Mouse (Mus musculus) embryonic facial prominence, embryonic 15.5 days (tissue): ENCODE measurements around the gene Mark2. TPM values are rescaled to one million over a fixed set of nuclear protein-coding genes. Genes with fewer than 3 reads are reported as not detected.

Experiments used
- ATAC-seq: fragments of 200-750 bp; cut with Nextera tagmentation; 2 replicates; pipeline ENCODE4 v1.8.0; 2017; ENCODE audit warnings: low read depth, moderate TSS enrichment; ENCODE audit not compliant: insufficient number of reproducible peaks, low FRiP score, low TSS enrichment
- H3K27ac ChIP-seq: fragments of 300-500 bp; sonication (generic); replicated peaks from 2 replicates; pipeline ENCODE4 v1.5.1; 2015; ENCODE audit warnings: mild to moderate bottlenecking, inconsistent platforms
- H3K27me3 ChIP-seq: fragments of 300-500 bp; sonication (generic); 2 replicates; pipeline ENCODE4 v1.6.1; 2015; ENCODE audit warnings: inconsistent platforms
- H3K36me3 ChIP-seq: fragments of 300-500 bp; sonication (generic); 2 replicates; pipeline ENCODE4 v1.6.1; 2015; ENCODE audit warnings: mild to moderate bottlenecking, inconsistent platforms
- H3K4me1 ChIP-seq: fragments of 300-500 bp; sonication (generic); 2 replicates; pipeline ENCODE4 v1.6.1; 2015; ENCODE audit warnings: inconsistent platforms
- H3K4me2 ChIP-seq: fragments of 300-500 bp; sonication (generic); replicated peaks from 2 replicates; pipeline ENCODE4 v1.6.1; 2015; ENCODE audit warnings: mild to moderate bottlenecking, inconsistent platforms
- H3K4me3 ChIP-seq: fragments of 300-500 bp; sonication (generic); replicated peaks from 2 replicates; pipeline ENCODE4 v1.5.1; 2015; ENCODE audit warnings: mild to moderate bottlenecking, inconsistent platforms
- H3K9ac ChIP-seq: fragments of 300-500 bp; sonication (generic); 2 replicates; pipeline ENCODE4 v1.6.1; 2015; ENCODE audit warnings: inconsistent platforms
- H3K9me3 ChIP-seq: fragments of 300-500 bp; sonication (generic); replicated peaks from 2 replicates; pipeline ENCODE4 v1.6.1; 2016; ENCODE audit warnings: inconsistent platforms
- WGBS: fragments of 180-500 bp; shearing (Covaris S2); methylation state at CpG from one replicate; pipeline ENCODE4 v1.1.7; 2015; 5-methylcytosine and 5-hydroxymethylcytosine counted together
- polyA plus RNA-seq: library from polyadenylated mRNA; unstranded; fragments of >200 nt; fragmentation: Nextera tagmentation; extraction: Ambion mirVana; gene quantifications from 2 replicates; pipeline ENCODE4 v1.2.1, GENCODE M21; 2015

Gene Mark2
- polyA plus RNA-seq, 1 experiment from 2014 or later = 60.2 TPM

GRCm38 (mm10) chr19:7306968-7307367 is 34.7 kb downstream of the Mark2 start:
- Histone ChIP-seq H3K4me1 (peaks cover 70% of the 10 kb centered on the region), H3K36me3 (no peaks in the 10 kb centered on the region), H3K9ac (no peak overlapping the region), H3K27ac (peak overlapping the region; percentile 75; the same call in 1 of the 2 replicates), H3K9me3 (no peaks in the 10 kb centered on the region), H3K27me3 (no peaks in the 10 kb centered on the region), H3K4me3 (no peak overlapping the region), H3K4me2 (no peak overlapping the region)
- ATAC-seq = no peak
- 58% methylated on average over 3 of the region's 3 CpGs for whole genome bisulfite sequencing

GRCm38 (mm10) chr19:7305380-7306310 is 36.0 kb downstream of the Mark2 start:
- no peak for ATAC-seq
- Histone ChIP-seq H3K27me3 (no peaks in the 10 kb centered on the region), H3K9ac (no peak overlapping the region), H3K4me2 (no peak overlapping the region), H3K36me3 (no peaks in the 10 kb centered on the region), H3K27ac (no peak overlapping the region), H3K4me3 (no peak overlapping the region), H3K4me1 (peaks cover 66% of the 10 kb centered on the region), H3K9me3 (no peaks in the 10 kb centered on the region)
- 71% methylated on average over 10 of the region's 11 CpGs for WGBS

GRCm38 (mm10) chr19:7304801-7305200 is 36.9 kb downstream of the Mark2 start:
- Histone ChIP-seq H3K9me3 (no peaks in the 10 kb centered on the region), H3K4me1 (peaks cover 57% of the 10 kb centered on the region), H3K27me3 (no peaks in the 10 kb centered on the region), H3K9ac (no peak overlapping the region), H3K36me3 (no peaks in the 10 kb centered on the region), H3K27ac (no peak overlapping the region), H3K4me2 (no peak overlapping the region), H3K4me3 (no peak overlapping the region)
- no peak for ATAC-seq
- 64% methylated on average over 2 of the region's 2 CpGs for WGBS

- no peak overlapping the region for H3K9ac ChIP-seq
- H3K27ac ChIP-seq = no peak overlapping the region
- no peaks in the 10 kb centered on the region for H3K36me3 ChIP-seq
- ATAC-seq = no peak
- H3K9me3 ChIP-seq = no peaks in the 10 kb centered on the region
- no peaks in the 10 kb centered on the region for H3K27me3 ChIP-seq
- peaks cover 48% of the 10 kb centered on the region for H3K4me1 ChIP-seq
- H3K4me2 ChIP-seq = no peak overlapping the region
- WGBS = 70% methylated on average over 6 of the region's 6 CpGs
- no peak overlapping the region for H3K4me3 ChIP-seq
These were observed 37.9 kb downstream of the Mark2 start for GRCm38 (mm10) chr19:7303796-7304195.

GRCm38 (mm10) chr19:7302493-7302797 is 39.2 kb downstream of the Mark2 start:
- no peak for ATAC-seq
- Histone ChIP-seq H3K4me1 (peaks cover 35% of the 10 kb centered on the region), H3K9ac (no peak overlapping the region), H3K27ac (peak overlapping the region; percentile 44), H3K4me2 (no peak overlapping the region), H3K27me3 (no peaks in the 10 kb centered on the region), H3K9me3 (no peaks in the 10 kb centered on the region), H3K36me3 (no peaks in the 10 kb centered on the region), H3K4me3 (no peak overlapping the region)
- WGBS = 60% methylated on average over 1 of the region's 1 CpGs

- Histone ChIP-seq H3K27ac (peak overlapping the region; percentile 44; the same call in 1 of the 2 replicates), H3K9me3 (no peaks in the 10 kb centered on the region), H3K27me3 (no peaks in the 10 kb centered on the region), H3K4me1 (peaks cover 29% of the 10 kb centered on the region), H3K9ac (no peak overlapping the region), H3K4me3 (no peak overlapping the region), H3K36me3 (no peaks in the 10 kb centered on the region), H3K4me2 (no peak overlapping the region)
- no peak for ATAC-seq
- WGBS = 59% methylated on average over 7 of the region's 7 CpGs
These were observed 39.8 kb downstream of the Mark2 start for GRCm38 (mm10) chr19:7301647-7302492.

GRCm38 (mm10) chr19:7300078-7300477 is 41.6 kb downstream of the Mark2 start:
- H3K27me3 ChIP-seq = no peaks in the 10 kb centered on the region
- H3K9me3 ChIP-seq = no peaks in the 10 kb centered on the region
- WGBS = 97% methylated on average over 1 of the region's 1 CpGs
- H3K27ac ChIP-seq = no peak overlapping the region
- no peak for ATAC-seq
- no peak overlapping the region for H3K4me3 ChIP-seq
- peaks cover 23% of the 10 kb centered on the region for H3K4me1 ChIP-seq
- no peak overlapping the region for H3K9ac ChIP-seq
- H3K36me3 ChIP-seq = no peaks in the 10 kb centered on the region
- H3K4me2 ChIP-seq = no peak overlapping the region

GRCm38 (mm10) chr19:7299052-7299451 is 42.6 kb downstream of the Mark2 start:
- peaks cover 33% of the 10 kb centered on the region for H3K4me1 ChIP-seq
- no peak overlapping the region for H3K4me2 ChIP-seq
- no peak overlapping the region for H3K27ac ChIP-seq
- H3K9ac ChIP-seq = no peak overlapping the region
- H3K4me3 ChIP-seq = no peak overlapping the region
- no peaks in the 10 kb centered on the region for H3K36me3 ChIP-seq
- H3K9me3 ChIP-seq = no peaks in the 10 kb centered on the region
- ATAC-seq = peak; percentile 27; the same call in 1 of the 2 replicates
- H3K27me3 ChIP-seq = no peaks in the 10 kb centered on the region

GRCm38 (mm10) chr19:7295959-7296358 is 45.7 kb downstream of the Mark2 start:
- H3K9me3 ChIP-seq = no peaks in the 10 kb centered on the region
- no peaks in the 10 kb centered on the region for H3K27me3 ChIP-seq
- no peaks in the 10 kb centered on the region for H3K36me3 ChIP-seq
- 0 out of 2 replicates have a peak overlapping the region, but pooled peaks have one; percentile 60 for H3K27ac ChIP-seq
- no peak overlapping the region for H3K9ac ChIP-seq
- WGBS = 82% methylated on average over 4 of the region's 4 CpGs
- H3K4me2 ChIP-seq = no peak overlapping the region
- no peak for ATAC-seq
- H3K4me3 ChIP-seq = no peak overlapping the region
- peaks cover 40% of the 10 kb centered on the region for H3K4me1 ChIP-seq

- H3K4me1 ChIP-seq = peaks cover 45% of the 10 kb centered on the region
- 0 out of 2 replicates have a peak, but pooled peaks cover under 1% of the 10 kb centered on the region for H3K36me3 ChIP-seq
- no peaks in the 10 kb centered on the region for H3K27me3 ChIP-seq
- H3K4me2 ChIP-seq = peak overlapping the region; percentile 27; the same call in 1 of the 2 replicates
- no peak for ATAC-seq
- H3K9ac ChIP-seq = no peak overlapping the region
- H3K4me3 ChIP-seq = peak overlapping the region; percentile 4; the same call in 1 of the 2 replicates
- H3K9me3 ChIP-seq = no peaks in the 10 kb centered on the region
- 49% methylated on average over 15 of the region's 15 CpGs for WGBS
- peak overlapping the region; percentile 60 for H3K27ac ChIP-seq
These were observed 46.5 kb downstream of the Mark2 start for GRCm38 (mm10) chr19:7295071-7295658.
